Mouse (Mus musculus): Measurements from ENCODE around the gene Mcee. TPM values are rescaled to one million over a fixed set of nuclear protein-coding genes. Genes with fewer than 3 reads are reported as not detected.

Mcee gene
- total RNA-seq, 2 experiments from 2014 or later = 47.3 to 47.4 TPM

DNA sequence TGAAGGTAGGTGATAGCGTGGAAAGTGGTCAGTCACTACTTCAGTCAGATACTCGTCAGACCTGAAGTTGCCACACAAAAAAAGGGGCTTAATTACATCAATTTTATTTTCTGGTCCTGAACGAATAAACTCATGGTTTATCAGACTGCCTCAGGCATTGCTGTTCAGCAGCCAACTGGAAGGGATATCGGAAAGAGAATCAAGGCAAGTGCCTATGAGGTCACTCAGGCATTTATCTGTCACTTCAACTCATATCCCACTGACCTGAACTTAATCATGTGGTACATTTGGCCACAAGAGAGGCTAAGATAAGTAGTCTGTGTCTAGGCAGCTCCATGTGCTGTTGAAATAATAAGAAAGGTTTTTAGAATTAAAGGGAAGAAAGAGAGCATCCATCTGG is 10.0 kb downstream of the Mcee start:
- intact Hi-C loops (cut with DNase I) = no loop called here
- DNase-seq (ENCODE audit: low spot score in 2 of 2) = no peak

GRCm38 (mm10) chr7:64403989-64404388 is 11.6 kb downstream of the Mcee start:
- no peak for DNase-seq (ENCODE audit: low spot score in 2 of 2)
- intact Hi-C loops (cut with DNase I) = no loop called here

DNA sequence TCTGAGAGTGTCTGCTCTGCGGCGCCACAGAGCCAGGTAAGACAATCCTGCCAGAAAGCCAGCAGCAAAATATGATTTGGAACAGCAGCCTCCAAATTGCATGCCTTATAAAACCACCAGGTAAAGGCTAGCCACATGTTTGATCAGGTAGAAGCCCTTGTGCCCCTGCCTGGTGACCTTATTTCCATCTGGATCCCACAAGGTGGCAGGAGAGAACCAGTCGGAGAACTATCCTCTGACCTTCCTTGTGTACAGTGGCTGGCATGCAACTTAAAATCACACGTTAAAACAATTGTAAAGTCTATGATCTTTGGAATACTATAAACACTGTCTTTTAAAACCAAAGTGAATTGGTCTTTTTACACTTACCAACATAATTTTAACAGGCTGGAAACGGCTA is 32.5 kb downstream of the Mcee start:
- no peak for DNase-seq (ENCODE audit: low spot score in 2 of 2)
- intact Hi-C loops (cut with DNase I) = no loop called here

GRCm38 (mm10) chr7:64439595-64440518 is 47.5 kb downstream of the Mcee start:
- intact Hi-C loops (cut with DNase I) = no loop called here
- no peak for DNase-seq (ENCODE audit: low spot score in 2 of 2)

DNA sequence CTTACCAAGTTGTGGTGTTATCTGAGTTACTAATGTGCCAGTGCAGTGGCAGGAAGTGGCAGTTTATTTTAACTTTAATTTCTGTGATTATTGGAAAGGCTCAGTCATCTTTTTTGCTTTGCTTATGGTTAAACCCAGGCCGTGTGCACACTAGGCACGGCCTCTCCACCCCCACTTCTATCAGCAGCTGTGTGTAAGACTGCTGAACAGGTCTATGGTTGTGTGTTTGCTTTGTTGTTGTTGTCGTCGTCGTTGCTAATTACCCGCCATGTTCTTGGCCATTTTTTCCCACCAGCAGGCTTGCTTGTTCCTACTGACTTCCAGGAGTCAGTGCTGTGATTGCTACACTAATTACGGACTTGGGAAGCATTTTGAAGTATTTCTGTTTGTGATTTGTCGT is 48.1 kb downstream of the Mcee start:
- no peak for DNase-seq (ENCODE audit: low spot score in 2 of 2)
- intact Hi-C loops (cut with DNase I) = no loop called here

- intact Hi-C loops (cut with DNase I) = loop anchor here (5.0 kb wide), 1 partner anchor 127 kb away; no protein-coding TSS in a partner anchor
- no peak for DNase-seq (ENCODE audit: low spot score in 2 of 2)
Measured at GRCm38 (mm10) chr7:64450631-64451030, 58.2 kb downstream of the Mcee start.

- intact Hi-C loops (cut with DNase I) = loop anchor here (5.0 kb wide), 1 partner anchor 126 kb away; no protein-coding TSS in a partner anchor
- DNase-seq (ENCODE audit: low spot score in 2 of 2) = peak; percentile 49 to 88
Measured at GRCm38 (mm10) chr7:64451441-64451840, 59.0 kb downstream of the Mcee start.

DNA sequence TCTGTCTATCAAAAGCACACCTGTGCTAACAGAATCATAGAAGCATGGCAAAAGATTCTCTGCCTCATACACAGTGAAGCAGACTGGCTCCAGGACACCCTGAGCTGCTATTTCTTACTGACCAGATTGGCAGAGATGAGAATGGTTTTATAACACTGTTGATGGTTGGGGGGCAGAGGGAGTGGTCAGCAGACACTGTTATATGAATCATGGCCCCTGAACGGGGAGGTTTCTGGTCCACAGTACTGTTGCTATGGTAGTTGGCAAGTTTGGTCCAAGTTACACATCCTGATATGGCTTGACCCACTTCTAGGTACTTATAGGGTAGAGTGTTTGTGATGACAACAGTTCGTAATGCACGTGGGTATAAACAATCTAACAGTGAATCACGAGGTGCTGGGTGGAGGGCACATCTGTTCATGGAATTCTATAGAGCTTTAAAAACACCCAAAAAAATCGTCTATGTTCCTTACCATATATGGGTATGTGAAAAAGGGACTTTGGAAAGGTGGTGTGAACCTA is 59.5 kb downstream of the Mcee start:
- intact Hi-C loops (cut with DNase I) = loop anchor here (5.0 kb wide), 1 partner anchor 125 kb away; no protein-coding TSS in a partner anchor

GRCm38 (mm10) chr7:64452471-64453222 is 60.2 kb downstream of the Mcee start:
- no peak for DNase-seq (ENCODE audit: low spot score in 2 of 2)
- intact Hi-C loops (cut with DNase I) = loop anchor here (5.0 kb wide), 1 partner anchor 125 kb away; no protein-coding TSS in a partner anchor

More for the DNA sequence above, 59.5 kb downstream of the Mcee start:
- DNase-seq (ENCODE audit: low spot score in 2 of 2) = peak in 1 of 2 experiments; percentile 73

DNA sequence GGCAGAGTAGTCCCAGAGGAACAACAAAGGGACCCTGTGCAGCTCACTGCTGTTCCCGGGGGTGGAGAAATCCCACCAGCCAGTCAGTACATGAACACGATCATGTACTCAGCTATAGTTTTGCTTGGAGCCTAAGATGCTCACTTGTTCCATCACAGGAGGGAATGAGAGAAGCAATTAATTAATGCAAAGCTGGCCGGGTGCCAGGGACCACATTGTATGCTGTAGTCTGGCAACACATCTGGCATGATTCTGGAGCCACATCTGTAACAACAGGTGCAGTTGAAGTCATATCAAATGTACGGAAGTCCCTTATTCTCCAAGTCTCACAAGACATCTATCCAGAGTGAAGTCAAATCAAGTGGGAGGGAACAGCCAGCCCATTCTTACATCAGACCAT is 63.8 kb downstream of the Mcee start:
- no peak for DNase-seq (ENCODE audit: low spot score in 2 of 2)
- intact Hi-C loops (cut with DNase I) = no loop called here

GRCm38 (mm10) chr7:64456676-64457075 is 64.3 kb downstream of the Mcee start:
- intact Hi-C loops (cut with DNase I) = no loop called here

GRCm38 (mm10) chr7:64457811-64458210 is 65.4 kb downstream of the Mcee start:
- no peak for DNase-seq (ENCODE audit: low spot score in 2 of 2)
- intact Hi-C loops (cut with DNase I) = no loop called here

More at GRCm38 (mm10) chr7:64456676-64457075, 64.3 kb downstream of the Mcee start:
- no peak for DNase-seq (ENCODE audit: low spot score in 2 of 2)

Other genes starting within 250 kb of the Mcee start
- under 1 TPM; 0.23 to 0.44 TPM for gene Trpm1, start 238.8 kb upstream of the Mcee start, total RNA-seq (2021)
- 10 to 100 TPM; 17.2 to 19.2 TPM for gene Mtmr10, start 105.0 kb upstream of the Mcee start, total RNA-seq (2021)
- 1 to 10 TPM; 9.4 to 10.0 TPM for gene Fan1, start 18.5 kb upstream of the Mcee start, total RNA-seq (2021)
- gene Mphosph10, start 339 bp upstream of the Mcee start, total RNA-seq (2021) = 10 to 100 TPM; 17.7 to 18.2 TPM
- 100 to 1,000 TPM; 246 to 248 TPM for gene Apba2, start 109.1 kb downstream of the Mcee start, total RNA-seq (2021)

Data from left cerebral cortex, postnatal 25 days (tissue).